Mouse (Mus musculus): ENCODE data around the gene Prkar2b. TPM values are rescaled to one million over a fixed set of nuclear protein-coding genes. Genes with fewer than 3 reads are reported as not detected.

Prkar2b gene
- polyA plus RNA-seq, 1 experiment from 2014 or later = 138 TPM

DNA sequence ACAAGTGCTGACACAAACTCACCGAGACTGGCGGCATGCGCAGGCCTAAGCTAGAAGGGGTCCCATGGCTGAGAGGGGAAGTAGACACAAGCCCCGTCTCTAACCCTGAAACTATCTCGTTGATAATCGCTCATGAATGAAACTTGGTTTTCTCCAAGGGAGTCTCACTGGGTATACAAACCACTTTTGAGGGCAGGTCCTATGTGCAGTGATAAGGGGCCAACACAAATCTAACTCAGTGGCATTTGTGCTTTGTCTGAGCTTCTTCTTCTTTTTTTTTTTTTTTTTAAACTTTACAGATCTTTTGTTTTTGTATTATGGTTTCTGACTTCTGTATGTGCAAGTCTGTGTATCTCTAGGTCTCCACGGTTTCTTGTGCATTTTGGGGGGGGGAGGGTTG, 60.6 kb downstream of the Prkar2b start:
- Histone ChIP-seq H3K9ac (replicated peaks) (no peak overlapping the region), H3K27me3 (no peaks in the 10 kb centered on the region), H3K9me3 (no peaks in the 10 kb centered on the region), H3K4me1 (peaks cover 15% of the 10 kb centered on the region; the same call in 1 of the 2 replicates), H3K27ac (replicated peaks) (no peak overlapping the region), H3K4me2 (replicated peaks) (no peak overlapping the region), H3K36me3 (no peaks in the 10 kb centered on the region; the same call in 1 of the 2 replicates), H3K4me3 (no peak overlapping the region)
- ATAC-seq (replicated peaks) = no peak
- 88% methylated on average over 7 of the region's 7 CpGs for WGBS

DNA sequence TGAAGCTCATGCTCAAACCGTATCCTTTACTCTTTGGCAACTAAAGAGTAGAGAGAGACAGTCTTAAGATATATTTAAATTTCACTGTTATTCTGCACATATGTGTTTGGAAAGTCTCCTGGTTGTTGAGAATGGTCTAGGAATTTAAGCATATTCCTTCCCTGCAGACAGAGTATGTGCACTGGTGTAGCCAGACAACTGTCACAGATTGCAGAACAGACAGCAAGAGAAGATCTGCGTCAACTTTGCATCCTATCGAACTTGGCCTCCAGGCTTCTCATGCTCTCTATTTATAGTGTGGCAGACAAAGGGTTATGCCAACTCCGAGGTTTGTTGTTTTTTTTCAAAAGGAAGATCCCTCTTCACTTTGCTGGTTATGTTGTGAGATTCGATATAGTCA, 62.4 kb downstream of the Prkar2b start:
- H3K4me1 ChIP-seq = peaks cover 15% of the 10 kb centered on the region; the same call in 1 of the 2 replicates
- no peaks in the 10 kb centered on the region for H3K27me3 ChIP-seq
- peak; percentile 85 for ATAC-seq (replicated peaks)
- no peak overlapping the region for H3K4me2 ChIP-seq (replicated peaks)
- no peaks in the 10 kb centered on the region; the same call in 1 of the 2 replicates for H3K36me3 ChIP-seq
- no peaks in the 10 kb centered on the region for H3K9me3 ChIP-seq
- H3K27ac ChIP-seq (replicated peaks) = peak overlapping the region; percentile 70
- no peak overlapping the region for H3K4me3 ChIP-seq
- no peak overlapping the region for H3K9ac ChIP-seq (replicated peaks)
- 70% methylated on average over 5 of the region's 5 CpGs for WGBS

- no peak overlapping the region for H3K9ac ChIP-seq (replicated peaks)
- H3K27ac ChIP-seq (replicated peaks) = no peak overlapping the region
- H3K4me2 ChIP-seq (replicated peaks) = no peak overlapping the region
- peaks cover 15% of the 10 kb centered on the region; the same call in 1 of the 2 replicates for H3K4me1 ChIP-seq
- H3K4me3 ChIP-seq = no peak overlapping the region
- ATAC-seq (replicated peaks) = no peak
- WGBS = 62% methylated on average over 3 of the region's 3 CpGs
- no peaks in the 10 kb centered on the region for H3K27me3 ChIP-seq
- H3K9me3 ChIP-seq = no peaks in the 10 kb centered on the region
- no peaks in the 10 kb centered on the region; the same call in 1 of the 2 replicates for H3K36me3 ChIP-seq
Observed at GRCm38 (mm10) chr12:31997328-31997878, 63.7 kb downstream of the Prkar2b start.

DNA sequence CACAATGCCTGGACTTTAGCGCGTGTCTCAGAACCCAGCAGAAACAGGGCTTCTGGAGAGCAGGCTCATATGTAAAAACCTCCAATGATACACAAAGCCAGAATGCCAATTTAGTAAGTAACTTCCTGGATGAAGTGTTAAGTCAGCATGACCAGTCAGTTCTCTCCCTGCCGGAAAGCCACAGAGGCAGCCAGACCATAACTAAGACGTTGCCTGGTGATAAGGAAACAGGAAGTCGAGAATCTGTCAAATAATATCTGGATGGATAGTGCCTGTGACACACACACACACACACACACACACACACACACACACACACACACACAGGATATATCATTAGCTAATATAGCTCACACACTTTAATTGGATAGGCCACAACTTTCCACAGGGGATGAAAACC, 64.2 kb downstream of the Prkar2b start:
- H3K4me3 ChIP-seq = no peak overlapping the region
- H3K9me3 ChIP-seq = no peaks in the 10 kb centered on the region
- no peak overlapping the region for H3K27ac ChIP-seq (replicated peaks)
- H3K9ac ChIP-seq (replicated peaks) = no peak overlapping the region
- H3K27me3 ChIP-seq = no peaks in the 10 kb centered on the region
- H3K4me2 ChIP-seq (replicated peaks) = no peak overlapping the region
- WGBS = 89% methylated on average over 5 of the region's 5 CpGs
- no peaks in the 10 kb centered on the region; the same call in 1 of the 2 replicates for H3K36me3 ChIP-seq
- peaks cover 15% of the 10 kb centered on the region; the same call in 1 of the 2 replicates for H3K4me1 ChIP-seq
- ATAC-seq (replicated peaks) = no peak

DNA sequence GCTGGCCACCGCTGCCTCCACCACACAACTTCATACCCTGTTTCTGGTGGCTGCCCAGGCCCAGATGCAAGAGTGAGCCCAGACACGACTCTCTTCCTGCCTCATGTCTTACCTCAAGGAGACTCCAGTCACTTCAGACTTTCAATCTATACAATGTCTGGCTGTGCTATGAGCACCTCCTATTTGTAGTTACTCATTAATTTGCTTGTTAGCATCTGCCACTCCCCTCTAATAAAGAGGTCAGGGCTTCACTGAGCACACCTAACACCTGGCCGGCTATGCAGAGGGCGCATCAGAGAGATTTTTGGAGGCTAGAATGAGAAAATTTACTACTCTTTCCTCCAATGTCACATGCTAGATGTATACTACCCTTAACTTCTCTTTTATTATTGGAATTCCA, 70.5 kb downstream of the Prkar2b start:
- Histone ChIP-seq H3K36me3 (no peaks in the 10 kb centered on the region), H3K27me3 (no peaks in the 10 kb centered on the region), H3K9ac (replicated peaks) (no peak overlapping the region), H3K4me2 (replicated peaks) (no peak overlapping the region), H3K27ac (replicated peaks) (peak overlapping the region; percentile 65), H3K4me3 (no peak overlapping the region), H3K9me3 (no peaks in the 10 kb centered on the region), H3K4me1 (no peaks in the 10 kb centered on the region)
- 90% methylated on average over 4 of the region's 4 CpGs for WGBS
- ATAC-seq (replicated peaks) = no peak

GRCm38 (mm10) chr12:31989726-31990125, 71.4 kb downstream of the Prkar2b start:
- peaks cover 8% of the 10 kb centered on the region for H3K4me1 ChIP-seq
- H3K9ac ChIP-seq (replicated peaks) = no peak overlapping the region
- H3K9me3 ChIP-seq = no peaks in the 10 kb centered on the region
- no peak overlapping the region for H3K4me2 ChIP-seq (replicated peaks)
- no peak overlapping the region for H3K27ac ChIP-seq (replicated peaks)
- no peaks in the 10 kb centered on the region for H3K36me3 ChIP-seq
- H3K4me3 ChIP-seq = no peak overlapping the region
- H3K27me3 ChIP-seq = no peaks in the 10 kb centered on the region
- ATAC-seq (replicated peaks) = no peak

DNA sequence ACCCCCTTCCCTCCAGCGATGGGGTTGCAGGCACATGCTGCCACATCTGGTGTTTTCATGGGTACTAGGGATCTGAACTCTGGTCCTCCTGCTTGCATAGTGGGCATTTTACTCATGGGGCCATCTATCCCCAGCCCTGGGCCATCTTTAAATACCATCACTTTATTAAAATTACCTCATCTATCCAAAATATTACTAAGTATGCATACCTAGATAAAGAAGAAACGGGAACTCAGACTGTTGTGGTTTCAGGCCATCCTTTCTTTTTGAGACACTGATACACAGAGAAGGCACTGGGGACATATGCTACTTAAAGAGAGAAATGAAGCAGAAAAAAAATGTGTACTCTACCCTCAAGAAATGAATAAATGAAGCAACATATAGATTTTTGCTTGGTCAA, 74.6 kb downstream of the Prkar2b start:
- Histone ChIP-seq H3K9ac (replicated peaks) (no peak overlapping the region), H3K4me1 (peaks cover 30% of the 10 kb centered on the region), H3K9me3 (no peaks in the 10 kb centered on the region), H3K27me3 (no peaks in the 10 kb centered on the region), H3K36me3 (no peaks in the 10 kb centered on the region), H3K4me3 (no peak overlapping the region), H3K4me2 (replicated peaks) (no peak overlapping the region), H3K27ac (replicated peaks) (no peak overlapping the region)
- WGBS = 97% methylated on average over 2 of the region's 2 CpGs
- ATAC-seq (replicated peaks) = no peak

DNA sequence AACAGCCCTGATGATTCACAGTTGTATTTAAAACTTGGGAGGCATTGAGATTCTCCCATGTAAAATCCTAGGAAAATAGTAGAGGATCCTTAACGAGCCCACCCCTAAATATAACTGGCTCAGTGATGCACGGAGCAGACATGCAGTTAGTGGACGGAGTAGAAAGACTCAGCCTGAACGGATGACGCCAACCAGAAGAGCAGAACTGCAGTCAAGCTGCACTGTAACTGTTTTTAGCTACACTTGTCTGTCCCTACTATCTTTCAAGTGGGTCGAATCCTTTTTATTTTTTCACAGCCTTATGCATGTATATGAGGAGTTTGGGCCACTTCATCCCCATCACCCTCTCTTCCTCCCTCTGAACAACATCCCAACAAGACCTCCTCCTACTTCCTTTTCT, 75.4 kb downstream of the Prkar2b start:
- H3K4me1 ChIP-seq = peaks cover 30% of the 10 kb centered on the region
- no peaks in the 10 kb centered on the region for H3K27me3 ChIP-seq
- H3K36me3 ChIP-seq = no peaks in the 10 kb centered on the region
- H3K4me3 ChIP-seq = no peak overlapping the region
- no peak overlapping the region for H3K4me2 ChIP-seq (replicated peaks)
- H3K27ac ChIP-seq (replicated peaks) = no peak overlapping the region
- WGBS = 71% methylated on average over 6 of the region's 6 CpGs
- no peak overlapping the region for H3K9ac ChIP-seq (replicated peaks)
- ATAC-seq (replicated peaks) = no peak
- no peaks in the 10 kb centered on the region for H3K9me3 ChIP-seq

- 67% methylated on average over 12 of the region's 12 CpGs for WGBS
- H3K9ac ChIP-seq (replicated peaks) = no peak overlapping the region
- H3K4me2 ChIP-seq (replicated peaks) = no peak overlapping the region
- H3K36me3 ChIP-seq = no peaks in the 10 kb centered on the region
- peaks cover 30% of the 10 kb centered on the region for H3K4me1 ChIP-seq
- ATAC-seq (replicated peaks) = no peak
- H3K9me3 ChIP-seq = no peaks in the 10 kb centered on the region
- no peaks in the 10 kb centered on the region for H3K27me3 ChIP-seq
- peak overlapping the region; percentile 83 for H3K27ac ChIP-seq (replicated peaks)
- no peak overlapping the region for H3K4me3 ChIP-seq
Observed at GRCm38 (mm10) chr12:31984664-31985063, 76.4 kb downstream of the Prkar2b start.

DNA sequence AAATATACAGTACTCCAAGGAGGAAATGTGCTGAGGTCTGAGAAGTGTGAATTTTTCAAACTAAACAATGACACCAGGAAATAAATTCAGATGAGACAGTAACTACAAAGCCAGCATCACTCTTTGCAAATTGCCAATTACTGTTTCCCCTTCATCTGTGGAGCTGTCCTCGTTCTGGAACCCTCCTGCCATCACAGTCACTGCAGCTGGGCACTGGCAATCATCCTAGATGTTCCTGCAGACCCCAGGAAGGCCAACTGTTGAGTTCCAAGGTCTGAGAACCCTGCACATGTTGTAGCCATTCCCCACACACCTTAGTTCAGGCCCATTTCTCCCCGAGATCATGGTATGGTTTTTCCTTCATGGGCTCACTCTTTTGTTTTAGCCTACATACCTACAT, 76.9 kb downstream of the Prkar2b start:
- no peaks in the 10 kb centered on the region for H3K27me3 ChIP-seq
- no peak overlapping the region for H3K4me3 ChIP-seq
- 27% methylated on average over 2 of the region's 2 CpGs for WGBS
- peaks cover 30% of the 10 kb centered on the region for H3K4me1 ChIP-seq
- peak; percentile 27; the same call in 1 of the 2 replicates for ATAC-seq (replicated peaks)
- peak overlapping the region; percentile 83 for H3K27ac ChIP-seq (replicated peaks)
- no peak overlapping the region for H3K9ac ChIP-seq (replicated peaks)
- no peaks in the 10 kb centered on the region for H3K9me3 ChIP-seq
- no peak overlapping the region for H3K4me2 ChIP-seq (replicated peaks)
- no peaks in the 10 kb centered on the region for H3K36me3 ChIP-seq

DNA sequence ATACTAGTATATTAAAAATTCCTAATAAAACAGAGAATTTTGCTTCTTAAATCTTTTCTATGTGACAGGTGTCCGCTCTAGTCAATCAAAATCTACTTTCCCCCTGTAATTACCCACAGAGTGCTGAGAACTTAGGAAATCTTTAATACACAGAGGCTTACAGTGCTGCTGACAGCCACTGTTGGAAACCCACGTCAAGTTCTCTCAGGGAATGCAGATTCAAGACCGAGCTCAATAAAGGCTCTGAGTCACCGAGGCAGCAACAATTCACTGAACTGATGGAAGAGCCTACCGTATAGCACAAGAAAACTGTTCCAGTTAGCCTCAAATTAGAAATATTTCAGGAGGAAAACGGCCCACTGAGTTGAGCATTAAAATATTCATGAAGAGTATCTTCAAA, 77.3 kb downstream of the Prkar2b start:
- Histone ChIP-seq H3K27me3 (no peaks in the 10 kb centered on the region), H3K4me1 (peaks cover 30% of the 10 kb centered on the region), H3K27ac (replicated peaks) (peak overlapping the region; percentile 83), H3K4me3 (no peak overlapping the region), H3K9ac (replicated peaks) (no peak overlapping the region), H3K4me2 (replicated peaks) (no peak overlapping the region), H3K9me3 (no peaks in the 10 kb centered on the region), H3K36me3 (no peaks in the 10 kb centered on the region)
- ATAC-seq (replicated peaks) = peak; percentile 39
- 36% methylated on average over 6 of the region's 6 CpGs for WGBS

DNA sequence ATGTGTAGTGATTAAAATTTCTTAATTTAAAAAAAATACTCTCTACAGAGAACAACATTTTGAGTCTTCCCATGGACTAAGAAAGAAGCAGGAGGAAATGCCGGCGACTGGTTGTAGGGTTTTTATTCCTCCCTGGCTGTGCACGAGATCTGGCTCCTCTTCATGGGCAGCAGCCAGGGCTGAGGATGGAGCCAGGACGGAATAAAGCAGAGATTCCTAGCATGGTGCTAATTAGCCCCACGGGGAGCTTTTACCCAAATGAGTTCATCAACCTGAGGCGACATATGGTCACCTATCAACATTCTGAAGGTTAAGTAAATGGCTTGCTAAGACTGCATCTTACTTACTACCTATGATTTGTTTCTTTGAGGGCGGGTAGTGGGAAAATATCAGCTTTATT, 77.9 kb downstream of the Prkar2b start:
- Histone ChIP-seq H3K27me3 (no peaks in the 10 kb centered on the region), H3K27ac (replicated peaks) (peak overlapping the region; percentile 73), H3K4me2 (replicated peaks) (0 out of 2 replicates have a peak overlapping the region, but pooled peaks have one; percentile 6), H3K4me1 (peaks cover 30% of the 10 kb centered on the region), H3K4me3 (no peak overlapping the region), H3K9ac (replicated peaks) (no peak overlapping the region), H3K9me3 (no peaks in the 10 kb centered on the region), H3K36me3 (no peaks in the 10 kb centered on the region)
- WGBS = 31% methylated on average over 7 of the region's 7 CpGs
- ATAC-seq (replicated peaks) = peak; percentile 80

- no peak overlapping the region for H3K9ac ChIP-seq (replicated peaks)
- H3K4me2 ChIP-seq (replicated peaks) = no peak overlapping the region
- ATAC-seq (replicated peaks) = no peak
- no peak overlapping the region for H3K27ac ChIP-seq (replicated peaks)
- peaks cover 22% of the 10 kb centered on the region for H3K4me1 ChIP-seq
- H3K36me3 ChIP-seq = no peaks in the 10 kb centered on the region
- H3K27me3 ChIP-seq = no peaks in the 10 kb centered on the region
- no peaks in the 10 kb centered on the region for H3K9me3 ChIP-seq
- 65% methylated on average over 12 of the region's 12 CpGs for WGBS
- H3K4me3 ChIP-seq = no peak overlapping the region
Observed at GRCm38 (mm10) chr12:31977613-31978195, 83.4 kb downstream of the Prkar2b start.

Data from forebrain, embryonic 15.5 days (tissue).